Mouse (Mus musculus) embryonic fibroblast, embryonic 13.5 days (primary cell): ENCODE data around the gene Klf13. TPM values are rescaled to one million over a fixed set of nuclear protein-coding genes. Genes with fewer than 3 reads are reported as not detected.
A peak's percentile ranks its signal among the peaks of the same experiment; 100 is the strongest.

Experiments
- H3K27ac ChIP-seq: 2 replicates; pipeline ENCODE4 v1.5.1; 2012; ENCODE audit warnings: low read length, control low read depth, inconsistent platforms; ENCODE audit not compliant: insufficient read depth
- H3K4me1 ChIP-seq: 2 replicates; pipeline ENCODE4 v1.6.1; 2011; ENCODE audit warnings: low read length; ENCODE audit not compliant: control insufficient read depth, insufficient read depth
- H3K4me3 ChIP-seq: 2 replicates; pipeline ENCODE4 v1.5.1; 2011; ENCODE audit warnings: mild to moderate bottlenecking, control low read depth, low read length; ENCODE audit not compliant: insufficient read depth
- CTCF ChIP-seq: IDR thresholded peaks from 2 replicates; pipeline ENCODE4 v1.5.1; 2011; ENCODE audit warnings: mild to moderate bottlenecking, control low read depth, low read length, moderate library complexity, borderline replicate concordance; ENCODE audit not compliant: insufficient read depth
- POLR2A ChIP-seq: IDR thresholded peaks from 2 replicates; pipeline ENCODE4 v1.6.1; 2011; ENCODE audit warnings: low read depth, mild to moderate bottlenecking, control low read depth, low read length, moderate library complexity
- polyA plus RNA-seq: library from polyadenylated mRNA; stranded (reverse); fragments of >200 nt; gene quantifications from 2 replicates; pipeline ENCODE4 v1.2.4, GENCODE M21; 2011; ENCODE audit warnings: low read depth; ENCODE audit not compliant: missing spikeins, insufficient read length

Gene Klf13
- polyA plus RNA-seq, 1 experiment, result 34.6 TPM

- TF ChIP-seq POLR2A (no peak), CTCF (no peak)
- Histone ChIP-seq H3K4me1 (peaks cover 24% of the 10 kb centered on the region), H3K4me3 (no peak overlapping the region)
These were observed 8.6 kb downstream of the Klf13 start for GRCm38 (mm10) chr7:63930132-63930531.

GRCm38 (mm10) chr7:63929080-63929479 lies 9.6 kb downstream of the Klf13 start:
- no peak overlapping the region for H3K27ac ChIP-seq
- TF ChIP-seq CTCF (no peak), POLR2A (no peak)
- no peak overlapping the region for H3K4me3 ChIP-seq
- peaks cover 23% of the 10 kb centered on the region for H3K4me1 ChIP-seq

More at GRCm38 (mm10) chr7:63930132-63930531, 8.6 kb downstream of the Klf13 start:
- no peak overlapping the region for H3K27ac ChIP-seq

DNA sequence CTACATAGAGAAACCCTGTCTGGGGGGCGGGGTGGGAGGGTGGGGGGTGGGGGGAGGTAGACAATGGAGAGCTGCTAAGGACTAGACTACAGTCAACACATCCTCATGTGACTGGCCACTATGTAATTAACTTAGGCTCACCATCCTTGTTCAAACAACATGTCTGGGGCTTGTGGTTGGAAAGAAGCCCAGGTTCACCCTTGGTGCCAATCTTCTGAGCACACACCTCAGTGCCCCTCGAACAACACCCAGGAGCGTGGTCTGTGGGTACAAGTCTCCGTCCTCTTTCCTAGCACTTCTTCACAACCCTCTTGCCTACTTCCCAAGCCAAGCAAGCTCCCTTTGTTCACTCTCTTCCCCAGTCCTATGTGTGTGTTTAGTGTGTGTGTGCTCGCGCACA lies 11.6 kb downstream of the Klf13 start:
- Histone ChIP-seq H3K27ac (no peak overlapping the region), H3K4me3 (no peak overlapping the region), H3K4me1 (peaks cover 19% of the 10 kb centered on the region)
- no peak for TF ChIP-seq POLR2A
- TF ChIP-seq CTCF, result no peak

- Histone ChIP-seq H3K4me3 (no peak overlapping the region), H3K4me1 (peaks cover 19% of the 10 kb centered on the region), H3K27ac (no peak overlapping the region)
- TF ChIP-seq CTCF, result no peak
- TF ChIP-seq POLR2A, result no peak
These were observed 12.2 kb downstream of the Klf13 start for GRCm38 (mm10) chr7:63926492-63926891.

DNA sequence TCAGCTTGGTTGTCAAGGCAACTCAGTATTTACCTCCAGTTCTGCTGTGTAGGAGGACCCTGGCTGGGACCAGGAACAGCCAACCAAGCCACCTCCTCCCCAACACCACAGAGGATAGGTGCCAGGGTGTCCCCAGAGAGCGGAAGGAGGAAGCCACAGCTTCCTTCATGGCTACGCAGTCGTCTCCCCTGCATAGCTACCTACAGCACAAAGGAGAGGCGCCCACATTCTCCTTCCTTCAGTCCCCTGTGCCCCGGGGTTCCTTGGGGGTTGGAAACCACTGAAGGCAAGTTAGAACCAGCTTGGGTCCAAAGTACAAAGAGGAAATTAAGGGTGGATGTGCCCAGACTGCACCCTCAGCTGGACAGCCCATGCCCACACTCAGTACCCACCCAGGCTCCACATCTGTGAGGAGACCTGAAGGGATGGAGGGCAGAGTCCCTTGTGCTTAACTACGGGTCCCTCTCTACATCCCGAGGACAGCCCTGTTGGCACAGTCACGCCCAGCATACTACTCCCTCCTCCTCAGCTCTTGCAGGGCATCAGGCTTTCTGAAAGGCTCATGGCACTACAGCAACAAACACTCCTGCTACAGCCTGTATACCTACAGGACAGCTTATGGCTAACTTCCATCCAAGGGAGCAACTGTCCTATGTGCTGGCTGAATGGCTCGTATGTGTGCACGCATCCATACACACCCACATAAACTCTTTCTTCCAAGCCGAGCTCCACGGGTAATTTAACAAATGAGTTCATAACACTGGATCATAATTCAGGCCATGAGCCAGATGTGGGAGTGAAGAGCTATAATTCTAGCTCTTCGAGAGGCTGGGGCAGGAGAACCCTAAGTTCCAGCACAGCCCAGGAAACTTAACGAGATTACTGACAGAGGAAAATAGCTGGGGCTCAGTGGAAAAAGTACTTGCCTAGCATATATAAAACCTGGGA lies 13.0 kb downstream of the Klf13 start:
- Histone ChIP-seq H3K4me1 (peaks cover 19% of the 10 kb centered on the region), H3K4me3 (no peak overlapping the region), H3K27ac (peak overlapping the region; percentile 45)
- TF ChIP-seq POLR2A, result no peak
- no peak for TF ChIP-seq CTCF

DNA sequence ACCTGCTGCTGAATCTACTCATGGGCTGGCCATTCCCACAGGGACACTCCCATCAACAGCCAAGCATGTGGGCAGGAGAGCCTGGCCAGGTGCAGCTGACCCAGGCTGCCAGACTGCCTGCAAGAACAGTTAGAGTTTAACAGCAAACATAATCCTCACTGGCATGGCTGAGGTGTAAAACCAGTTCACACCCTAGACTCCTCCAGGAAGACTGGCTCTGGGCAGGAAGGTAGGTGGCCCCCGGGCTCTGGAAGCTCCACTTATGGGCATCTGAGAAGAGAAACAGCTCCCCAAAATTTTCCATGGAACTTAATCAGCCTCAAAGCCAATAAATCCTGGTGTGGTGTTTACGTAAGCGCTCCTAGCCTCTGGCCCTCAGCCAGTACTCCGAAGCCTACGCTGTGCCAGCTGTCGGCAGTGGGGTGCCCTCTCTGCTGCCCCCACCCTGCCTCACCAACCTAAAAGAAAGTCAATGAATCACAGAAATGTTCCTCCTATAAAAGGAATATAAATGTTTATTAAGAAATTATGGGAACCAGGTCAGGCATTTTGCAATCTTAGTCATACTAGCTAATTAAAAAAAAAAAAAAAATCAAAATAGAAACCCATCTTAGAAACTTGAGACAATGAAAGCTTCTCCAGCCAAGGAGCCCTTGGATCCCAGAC lies 13.8 kb downstream of the Klf13 start:
- Histone ChIP-seq H3K4me1 (peaks cover 19% of the 10 kb centered on the region), H3K27ac (peak overlapping the region; percentile 28; the same call in 1 of the 2 replicates), H3K4me3 (no peak overlapping the region)
- TF ChIP-seq POLR2A, result no peak
- TF ChIP-seq CTCF, result no peak

DNA sequence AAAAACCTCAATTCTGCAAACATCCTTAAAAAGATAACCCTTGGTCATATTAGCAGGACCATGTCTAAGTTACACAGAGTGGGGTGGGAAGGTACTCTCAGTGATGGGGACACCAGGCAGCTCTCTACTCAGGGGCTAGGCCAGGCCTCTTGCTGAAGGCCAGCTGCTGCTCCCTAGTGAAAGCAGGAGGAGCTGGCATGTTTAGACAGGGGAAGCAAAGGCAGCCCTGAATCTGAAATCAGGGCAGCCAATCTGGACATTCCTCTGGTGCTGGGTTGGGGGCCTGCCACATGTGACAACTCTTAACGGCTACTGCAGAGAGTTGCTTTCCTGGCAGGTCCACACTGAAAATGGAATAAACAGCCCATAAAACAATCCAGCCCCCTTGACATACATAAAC lies 14.6 kb downstream of the Klf13 start:
- Histone ChIP-seq H3K4me3 (no peak overlapping the region), H3K27ac (no peak overlapping the region), H3K4me1 (peaks cover 19% of the 10 kb centered on the region)
- no peak for TF ChIP-seq CTCF
- no peak for TF ChIP-seq POLR2A

- no peak overlapping the region for H3K4me3 ChIP-seq
- TF ChIP-seq CTCF (no peak), POLR2A (no peak)
- H3K4me1 ChIP-seq, result peaks cover 19% of the 10 kb centered on the region
These were observed 15.7 kb downstream of the Klf13 start for GRCm38 (mm10) chr7:63922975-63923374.

DNA sequence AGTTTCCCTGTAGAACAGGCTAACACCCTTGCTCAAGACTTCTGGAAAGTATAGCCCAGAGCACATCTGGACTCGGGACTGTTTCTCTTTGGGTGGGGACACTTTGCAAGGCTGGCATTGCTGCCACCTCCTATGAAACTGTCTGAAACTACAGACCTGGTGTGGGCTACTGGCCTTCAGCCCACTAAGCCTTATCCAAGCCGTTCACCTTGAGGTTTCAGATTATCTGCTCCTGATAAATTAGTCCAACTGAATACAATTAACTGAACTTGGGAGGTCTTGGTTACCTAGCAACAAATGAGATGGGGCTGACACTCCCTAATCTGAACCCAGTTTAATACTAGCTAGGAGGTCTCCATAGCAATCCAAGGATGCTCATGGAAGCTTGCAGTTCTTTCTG lies 16.1 kb downstream of the Klf13 start:
- no peak for TF ChIP-seq CTCF
- TF ChIP-seq POLR2A, result no peak
- Histone ChIP-seq H3K4me1 (peaks cover 19% of the 10 kb centered on the region), H3K4me3 (no peak overlapping the region), H3K27ac (no peak overlapping the region)

More at GRCm38 (mm10) chr7:63922975-63923374, 15.7 kb downstream of the Klf13 start:
- no peak overlapping the region for H3K27ac ChIP-seq

DNA sequence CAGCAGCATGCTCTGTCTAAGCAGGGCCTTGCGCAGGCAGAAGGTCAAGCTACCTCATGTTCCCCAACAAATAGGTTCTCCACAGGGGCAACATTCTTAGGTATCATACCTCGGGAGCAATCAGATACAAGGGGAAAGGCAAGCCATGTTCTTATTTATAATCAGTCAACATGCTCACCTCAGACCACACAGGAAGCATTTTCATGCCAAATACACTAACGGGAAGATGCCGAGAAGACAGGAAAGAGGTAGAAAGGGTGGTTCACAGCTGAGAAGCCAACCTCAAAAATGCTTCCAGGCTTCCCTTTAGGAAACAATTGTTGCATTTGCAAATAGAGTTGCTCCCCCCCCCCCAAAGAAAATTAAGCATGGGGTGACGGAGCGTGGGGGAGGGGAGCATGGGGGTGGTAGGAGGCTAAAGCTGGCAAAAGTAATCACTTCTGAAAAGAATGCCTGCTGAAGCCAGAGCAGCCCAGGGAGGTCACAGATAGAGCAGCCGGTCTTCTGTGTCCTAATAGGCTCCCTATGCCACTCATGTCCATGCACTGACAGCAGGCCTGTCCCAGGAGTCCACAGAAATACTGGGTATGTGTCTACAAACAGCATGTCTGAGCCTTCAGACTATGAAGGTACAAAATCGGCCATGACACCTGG lies 16.7 kb downstream of the Klf13 start:
- Histone ChIP-seq H3K4me3 (no peak overlapping the region), H3K4me1 (peaks cover 19% of the 10 kb centered on the region), H3K27ac (no peak overlapping the region)
- TF ChIP-seq CTCF (no peak), POLR2A (no peak)
